Mouse (Mus musculus) embryonic fibroblast, embryonic 13.5 days (primary cell): Measurements from ENCODE around the gene Rimbp2. TPM values are rescaled to one million over a fixed set of nuclear protein-coding genes. Genes with fewer than 3 reads are reported as not detected.
A peak's percentile ranks its signal among the peaks of the same experiment; 100 is the strongest.
"Not testable (repeated sequence)": the region's sequence is repeated elsewhere in the genome, so short reads cannot be mapped to it uniquely, and the experiment has no call there.

Experiments
- H3K27ac ChIP-seq: 2 replicates; pipeline ENCODE4 v1.5.1; 2012; ENCODE audit warnings: low read length, control low read depth, inconsistent platforms; ENCODE audit not compliant: insufficient read depth
- H3K4me1 ChIP-seq: 2 replicates; pipeline ENCODE4 v1.6.1; 2011; ENCODE audit warnings: low read length; ENCODE audit not compliant: control insufficient read depth, insufficient read depth
- H3K4me3 ChIP-seq: 2 replicates; pipeline ENCODE4 v1.5.1; 2011; ENCODE audit warnings: mild to moderate bottlenecking, control low read depth, low read length; ENCODE audit not compliant: insufficient read depth
- CTCF ChIP-seq: IDR thresholded peaks from 2 replicates; pipeline ENCODE4 v1.5.1; 2011; ENCODE audit warnings: mild to moderate bottlenecking, control low read depth, low read length, moderate library complexity, borderline replicate concordance; ENCODE audit not compliant: insufficient read depth
- POLR2A ChIP-seq: IDR thresholded peaks from 2 replicates; pipeline ENCODE4 v1.6.1; 2011; ENCODE audit warnings: low read depth, mild to moderate bottlenecking, control low read depth, low read length, moderate library complexity
- polyA plus RNA-seq: library from polyadenylated mRNA; stranded (reverse); fragments of >200 nt; gene quantifications from 2 replicates; pipeline ENCODE4 v1.2.4, GENCODE M21; 2011; ENCODE audit warnings: low read depth; ENCODE audit not compliant: missing spikeins, insufficient read length

Rimbp2 gene
- polyA plus RNA-seq, 1 experiment: not detected

- H3K4me1 ChIP-seq: no peaks in the 10 kb centered on the region
- H3K27ac ChIP-seq: no peak overlapping the region
- TF ChIP-seq CTCF (0 out of 2 replicates have a peak, but pooled peaks have one; percentile 20), POLR2A (no peak)
- H3K4me3 ChIP-seq: no peak overlapping the region
Measured at GRCm38 (mm10) chr5:128730634-128731033, 222.7 kb downstream of the Rimbp2 start.

- no peak for TF ChIP-seq POLR2A
- TF ChIP-seq CTCF: no peak
- no peak overlapping the region for H3K27ac ChIP-seq
- H3K4me1 ChIP-seq: no peaks in the 10 kb centered on the region
- no peak overlapping the region for H3K4me3 ChIP-seq
Measured at GRCm38 (mm10) chr5:128729341-128729740, 223.9 kb downstream of the Rimbp2 start.

GRCm38 (mm10) chr5:128720461-128720860 is 232.8 kb downstream of the Rimbp2 start:
- not testable (repeated sequence) for H3K4me3 ChIP-seq, H3K4me1 ChIP-seq, H3K27ac ChIP-seq

- Histone ChIP-seq H3K4me1 (no peaks in the 10 kb centered on the region), H3K4me3 (no peak overlapping the region), H3K27ac (no peak overlapping the region)
- TF ChIP-seq POLR2A (no peak), CTCF (no peak)
Measured at GRCm38 (mm10) chr5:128715171-128715570, 238.1 kb downstream of the Rimbp2 start.

GRCm38 (mm10) chr5:128711847-128712246 is 241.4 kb downstream of the Rimbp2 start:
- H3K4me1 ChIP-seq: no peaks in the 10 kb centered on the region
- no peak overlapping the region for H3K27ac ChIP-seq
- TF ChIP-seq CTCF (no peak), POLR2A (no peak)
- H3K4me3 ChIP-seq: no peak overlapping the region

- TF ChIP-seq POLR2A: no peak
- no peak for TF ChIP-seq CTCF
- no peak overlapping the region for H3K4me3 ChIP-seq
Measured at GRCm38 (mm10) chr5:128710596-128710995, 242.7 kb downstream of the Rimbp2 start.

GRCm38 (mm10) chr5:128708929-128709328 is 244.4 kb downstream of the Rimbp2 start:
- no peak overlapping the region for H3K4me3 ChIP-seq
- TF ChIP-seq POLR2A (no peak), CTCF (no peak)
- H3K4me1 ChIP-seq: no peaks in the 10 kb centered on the region
- H3K27ac ChIP-seq: no peak overlapping the region

More at GRCm38 (mm10) chr5:128710596-128710995, 242.7 kb downstream of the Rimbp2 start:
- Histone ChIP-seq H3K4me1 (no peaks in the 10 kb centered on the region), H3K27ac (no peak overlapping the region)

Other genes with a start within 250 kb of the Rimbp2 start
- 44.1 and 52.4 TPM in 2 replicates for gene Stx2, start 55.1 kb upstream of the Rimbp2 start, polyA plus RNA-seq
- gene Ran, start 66.6 kb upstream of the Rimbp2 start, polyA plus RNA-seq: 260 and 321 TPM in 2 replicates
- 1.4 and 2.5 TPM in 2 replicates for gene Adgrd1, start 143.3 kb upstream of the Rimbp2 start, polyA plus RNA-seq